ENCODE assay signal across 10 mouse cellular contexts in the genomic region with DNA sequence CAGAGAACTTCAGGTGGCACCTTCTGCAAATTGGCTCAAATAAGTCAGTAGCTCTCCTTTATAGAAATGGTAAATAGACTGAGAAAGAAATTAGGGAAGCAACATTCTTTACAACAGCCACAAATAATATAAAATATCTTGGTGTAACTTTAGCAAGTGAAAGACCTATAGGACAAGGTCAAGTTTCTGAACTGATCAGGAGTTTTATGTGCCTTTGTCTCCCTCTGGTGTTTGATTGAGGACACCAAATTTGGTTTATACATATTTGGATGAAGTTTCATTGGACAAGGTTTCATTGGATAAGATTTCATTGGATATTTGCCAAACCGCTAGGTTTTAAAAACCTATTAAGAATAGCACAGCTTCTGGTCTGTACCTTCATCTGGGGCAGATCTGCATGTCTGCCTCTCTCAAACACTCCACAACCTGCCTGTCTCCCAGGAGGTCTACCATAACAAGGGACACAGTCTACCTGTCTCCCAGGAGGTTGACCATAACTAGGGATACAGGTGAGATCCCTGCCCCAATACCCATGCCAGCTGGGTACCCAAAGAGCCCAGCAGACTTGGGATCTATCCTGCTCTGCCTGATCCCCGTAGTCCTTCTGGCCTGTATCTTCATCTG.
A peak's percentile ranks its signal among the peaks of the same experiment; 100 is the strongest.
DNase-seq lines count a peak whose midpoint lies in the region; ATAC-seq and TF ChIP-seq lines count a peak whose summit lies in the region.
"Had no signal": no experiment of that assay in that cellular context is flagged by ENCODE, and none has a peak within 500 bp of the region (broad histone marks: within the 10 kb centered on the region; RNA-seq: fewer than 3 reads in every experiment).

No protein-coding gene starts in this region.

- intact Hi-C loops in gastrocnemius, postnatal 14 days (cut with DNase I; ENCODE audit: low total_unique reads) = loop anchor here (5.0 kb wide), 1 partner anchor 256 kb away; no protein-coding TSS in a partner anchor

- no peak overlapping the region for H3K27ac ChIP-seq in liver, embryonic 14.5 days
- H3K27ac ChIP-seq: embryonic facial prominence, embryonic 15.5 days; heart, embryonic 10.5 days had no signal

- WGBS in liver, embryonic 14.5 days (ENCODE audit: insufficient replicate concordance) = 66% methylated on average over 2 of the region's 2 CpGs

- H3K4me3 ChIP-seq in liver, embryonic 14.5 days (ENCODE audit: insufficient read depth in 1 of 2, low read depth in 2 of 2, low read length in 2 of 2) = no peak overlapping the region
- H3K4me3 ChIP-seq: embryonic facial prominence, embryonic 15.5 days; heart, embryonic 10.5 days had no signal

- no peaks in the 10 kb centered on the region for H3K4me1 ChIP-seq in liver, embryonic 14.5 days (replicated peaks; ENCODE audit: control insufficient read depth in 2 of 2, insufficient read depth in 2 of 2, low read length in 1 of 2)
- H3K4me1 ChIP-seq: embryonic facial prominence, embryonic 15.5 days; heart, embryonic 10.5 days had no signal

- TF ChIP-seq CTCF in liver, embryonic 14.5 days (IDR thresholded peaks at IDR 0.05; ENCODE audit: low read depth) = peak; percentile 18; the same call in 1 of the 2 replicates

- no peak for TF ChIP-seq EP300 in liver, embryonic 14.5 days (IDR thresholded peaks at IDR 0.05; ENCODE audit: low read depth)

- ATAC-seq in liver, embryonic 14.5 days (ENCODE audit: insufficient read depth) = no peak
- no peak for ATAC-seq in cerebellum, adult (ENCODE audit: insufficient number of reproducible peaks, low FRiP score, low TSS enrichment)

- no peaks in the 10 kb centered on the region for H3K36me3 ChIP-seq in liver, embryonic 14.5 days (replicated peaks; ENCODE audit: control insufficient read depth, insufficient read depth, low read depth)
- H3K36me3 ChIP-seq: embryonic facial prominence, embryonic 15.5 days; heart, embryonic 10.5 days had no signal

- peak; percentile 17 for DNase-seq in gastrocnemius, adult 18-20 months (ENCODE audit: low spot score)
- no peak for DNase-seq in gastrocnemius, postnatal 14 days
- no peak for DNase-seq in liver, embryonic 14.5 days (ENCODE audit: low read depth in 3 of 3, low spot score in 3 of 3)
- no peak for DNase-seq in liver
- DNase-seq in adipocyte (ENCODE audit: low spot score) = peak; percentile 79
- DNase-seq in retina, embryonic 14.5 days (ENCODE audit: low spot score) = peak; percentile 64
- no peak for DNase-seq in urinary bladder, postnatal 10 days (ENCODE audit: low spot score)

- H3K9me3 ChIP-seq in liver, embryonic 14.5 days (ENCODE audit: control insufficient read depth, low read length) = no peaks in the 10 kb centered on the region
- H3K9me3 ChIP-seq: embryonic facial prominence, embryonic 15.5 days; heart, embryonic 10.5 days had no signal

- H3K9ac ChIP-seq in liver, embryonic 14.5 days (replicated peaks) = no peak overlapping the region
- H3K9ac ChIP-seq: embryonic facial prominence, embryonic 15.5 days had no signal

- H3K27me3 ChIP-seq in liver, embryonic 14.5 days (ENCODE audit: control insufficient read depth, insufficient read depth, low read length) = no peaks in the 10 kb centered on the region
- H3K27me3 ChIP-seq: embryonic facial prominence, embryonic 15.5 days had no signal

- H3K4me2 ChIP-seq in liver, embryonic 14.5 days (ENCODE audit: low read depth) = no peak overlapping the region
- H3K4me2 ChIP-seq: embryonic facial prominence, embryonic 15.5 days had no signal

Comparison
In these comparisons a context has a peak if more than half of its experiments do, and no peak if none do; other contexts are left out.
1. DNase-seq: peak in gastrocnemius, adult 18-20 months (single experiment), adipocyte (single experiment) and retina, embryonic 14.5 days (single experiment); none in gastrocnemius, postnatal 14 days (single experiment), liver, embryonic 14.5 days (0 of 3), liver (single experiment) and urinary bladder, postnatal 10 days (single experiment).